Mouse (Mus musculus): ENCODE data around the gene Cbx2. TPM values are rescaled to one million over a fixed set of nuclear protein-coding genes. Genes with fewer than 3 reads are reported as not detected.

Gene Cbx2
- polyA plus RNA-seq, 1 experiment, result 0.91 TPM

DNA sequence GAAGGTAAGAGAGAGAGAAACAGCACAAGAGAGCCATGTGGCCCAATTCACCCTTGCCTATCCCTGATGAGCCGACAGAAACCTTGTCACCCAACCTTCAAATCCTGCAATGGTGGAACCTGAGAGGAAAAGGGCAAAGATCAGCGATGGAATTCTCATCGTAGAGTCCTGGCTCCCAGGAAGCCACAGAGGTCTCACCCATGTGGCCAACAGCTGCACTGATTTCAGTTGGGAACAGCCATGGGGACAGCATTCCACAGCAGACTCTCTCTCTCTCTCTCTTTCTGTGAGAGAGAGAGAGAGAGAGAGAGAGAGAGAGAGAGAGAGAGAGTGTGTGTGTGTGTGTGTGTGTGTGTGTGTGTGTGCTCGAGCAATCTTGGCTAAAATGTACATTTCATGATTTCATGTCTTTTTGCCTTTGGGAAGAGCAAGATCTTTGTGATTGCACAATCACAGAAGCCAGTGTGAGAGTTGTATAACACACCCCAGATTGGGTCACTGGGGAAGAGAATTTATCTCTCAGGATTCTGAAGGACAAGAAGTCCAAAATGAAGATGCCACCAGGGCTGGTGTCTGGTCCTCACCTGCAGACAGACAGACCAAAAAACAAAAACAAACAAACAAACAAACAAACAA lies 21.2 kb upstream of the Cbx2 start:
- Histone ChIP-seq H3K4me1 (ENCODE audit: control insufficient read depth, insufficient read depth, insufficient read length, low read length) (no peaks in the 10 kb centered on the region), H3K27ac (replicated peaks; ENCODE audit: low read depth, low read length) (no peak overlapping the region)

DNA sequence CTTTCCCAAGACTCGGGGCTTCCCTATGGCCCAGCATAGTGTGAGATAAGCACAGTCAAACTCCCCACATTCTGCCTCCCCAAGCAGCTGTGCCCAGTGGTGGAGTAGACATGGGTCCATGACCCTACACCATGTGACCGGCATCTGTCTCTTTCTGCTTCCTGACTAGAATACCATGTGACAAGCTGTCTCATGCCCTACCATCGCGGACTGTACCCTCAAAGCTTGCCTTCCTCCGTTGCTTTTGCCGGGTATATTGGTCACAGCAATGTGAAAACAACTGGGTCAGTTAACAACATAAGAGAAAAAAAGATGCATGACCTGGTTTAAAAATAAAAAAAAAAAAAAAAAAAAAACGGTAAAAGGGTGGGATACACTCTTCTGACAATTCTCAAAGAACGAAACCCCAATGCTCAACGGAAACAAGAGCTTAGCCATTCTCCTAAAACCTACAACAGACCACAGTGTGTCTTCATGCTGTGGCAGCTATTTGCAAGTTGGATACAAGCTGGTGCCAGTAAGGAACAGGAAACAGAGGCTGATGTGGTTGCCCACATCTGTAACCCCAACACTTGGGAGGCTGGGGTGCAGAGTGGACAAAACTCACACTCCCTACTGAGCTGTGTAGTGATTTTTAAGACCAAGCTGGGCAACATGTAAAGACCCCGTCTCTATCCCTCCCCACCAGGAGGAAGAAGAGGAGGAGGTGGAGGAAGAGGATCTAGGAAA lies 17.1 kb upstream of the Cbx2 start:
- no peak overlapping the region for H3K4me3 ChIP-seq (ENCODE audit: insufficient read depth, low read depth, low read length)
- no peaks in the 10 kb centered on the region for H3K4me1 ChIP-seq (ENCODE audit: control insufficient read depth, insufficient read depth, insufficient read length, low read length)
- no peak overlapping the region for H3K27ac ChIP-seq (replicated peaks; ENCODE audit: low read depth, low read length)

More for the DNA sequence above, 21.2 kb upstream of the Cbx2 start:
- no peak overlapping the region for H3K4me3 ChIP-seq (ENCODE audit: insufficient read depth, low read depth, low read length)

DNA sequence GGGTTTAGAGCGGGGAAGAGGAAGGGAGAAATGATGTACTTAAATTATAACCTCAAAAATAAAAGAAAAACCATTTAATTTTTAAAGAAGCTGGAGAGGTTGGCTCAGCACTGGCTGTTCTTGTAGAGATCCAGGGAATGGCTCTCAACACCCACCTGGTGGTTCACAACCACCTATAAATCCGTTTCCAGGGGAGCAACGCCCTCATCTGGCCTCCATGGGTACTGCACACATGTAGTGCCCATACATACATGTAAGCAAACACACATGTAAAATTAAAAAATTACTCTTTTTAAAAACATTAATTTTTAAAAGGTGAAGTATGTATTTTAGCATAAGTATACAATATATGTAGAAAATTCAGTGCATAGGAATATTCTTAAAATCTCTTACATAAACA lies 16.3 kb upstream of the Cbx2 start:
- Histone ChIP-seq H3K4me3 (ENCODE audit: insufficient read depth, low read depth, low read length) (no peak overlapping the region), H3K4me1 (ENCODE audit: control insufficient read depth, insufficient read depth, insufficient read length, low read length) (no peaks in the 10 kb centered on the region), H3K27ac (replicated peaks; ENCODE audit: low read depth, low read length) (no peak overlapping the region)

DNA sequence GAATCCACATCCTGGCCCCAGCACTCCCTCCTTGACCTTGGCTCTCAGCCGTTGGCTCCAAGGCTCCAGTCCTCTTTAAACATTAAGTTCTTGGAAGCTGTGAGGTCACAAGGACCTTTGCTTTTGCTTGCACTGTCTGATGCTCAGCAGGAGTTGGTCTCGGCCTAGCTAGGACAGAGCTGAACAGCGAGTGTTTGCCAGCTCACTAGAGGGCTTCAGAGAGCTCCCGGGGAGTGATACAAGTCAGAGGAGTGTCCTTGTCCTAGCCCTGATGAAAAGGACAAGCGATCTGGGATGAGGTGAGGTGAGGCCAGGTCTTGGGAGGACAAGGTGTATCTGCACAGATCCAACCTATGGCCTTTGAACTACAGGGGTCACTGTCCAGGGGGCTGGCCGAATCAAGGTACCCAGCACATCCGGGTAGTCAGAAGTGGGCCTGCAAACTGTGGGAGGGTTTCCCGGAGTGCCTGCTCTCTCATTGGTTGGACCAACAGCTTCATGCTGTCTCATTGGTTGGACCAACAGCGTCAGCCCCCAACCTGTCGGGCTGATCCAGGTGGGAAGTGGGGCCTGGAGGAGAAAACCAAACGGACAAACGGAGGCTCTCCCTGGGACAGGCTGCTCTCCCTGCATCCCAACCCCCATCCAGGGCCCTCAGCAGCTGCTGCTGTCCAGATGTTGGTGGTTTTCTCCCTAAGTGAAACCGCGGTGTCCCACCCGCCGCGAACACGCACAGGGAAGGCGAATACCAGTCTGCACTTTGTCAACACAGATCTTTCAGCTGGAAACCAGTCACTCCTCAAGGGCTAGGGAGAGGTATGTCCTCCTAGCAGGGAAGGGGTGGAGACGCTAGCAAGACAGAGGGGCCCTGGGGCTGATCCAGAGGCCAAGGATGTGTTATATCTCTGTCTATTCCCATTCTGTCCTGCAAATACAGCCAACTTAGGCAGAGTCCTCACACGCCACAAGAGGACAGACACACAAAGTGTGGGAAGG lies 15.0 kb upstream of the Cbx2 start:
- no peak overlapping the region for H3K4me3 ChIP-seq (ENCODE audit: insufficient read depth, low read depth, low read length)
- H3K4me1 ChIP-seq (ENCODE audit: control insufficient read depth, insufficient read depth, insufficient read length, low read length), result no peaks in the 10 kb centered on the region
- no peak overlapping the region for H3K27ac ChIP-seq (replicated peaks; ENCODE audit: low read depth, low read length)

DNA sequence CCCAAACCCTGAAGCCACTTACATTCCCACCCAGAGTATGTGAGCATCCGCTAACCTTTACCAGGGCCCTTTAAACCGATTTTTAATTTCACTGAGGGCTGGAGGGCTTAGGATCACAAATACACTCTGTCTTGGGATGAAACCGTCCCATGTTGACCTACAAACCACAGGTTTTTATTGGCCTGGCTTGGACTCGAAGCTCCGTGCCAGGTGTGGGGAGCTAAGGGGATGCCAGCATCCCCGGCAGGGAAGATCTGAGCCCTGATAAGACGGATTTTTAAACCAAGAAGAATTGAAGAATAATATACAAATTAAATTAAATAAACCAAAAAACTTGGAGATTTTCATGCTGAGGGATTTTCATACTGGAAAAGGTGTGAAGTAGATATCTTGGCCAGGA lies 8.3 kb upstream of the Cbx2 start:
- Histone ChIP-seq H3K4me3 (ENCODE audit: insufficient read depth, low read depth, low read length) (no peak overlapping the region), H3K4me1 (ENCODE audit: control insufficient read depth, insufficient read depth, insufficient read length, low read length) (no peaks in the 10 kb centered on the region), H3K27ac (replicated peaks; ENCODE audit: low read depth, low read length) (no peak overlapping the region)

DNA sequence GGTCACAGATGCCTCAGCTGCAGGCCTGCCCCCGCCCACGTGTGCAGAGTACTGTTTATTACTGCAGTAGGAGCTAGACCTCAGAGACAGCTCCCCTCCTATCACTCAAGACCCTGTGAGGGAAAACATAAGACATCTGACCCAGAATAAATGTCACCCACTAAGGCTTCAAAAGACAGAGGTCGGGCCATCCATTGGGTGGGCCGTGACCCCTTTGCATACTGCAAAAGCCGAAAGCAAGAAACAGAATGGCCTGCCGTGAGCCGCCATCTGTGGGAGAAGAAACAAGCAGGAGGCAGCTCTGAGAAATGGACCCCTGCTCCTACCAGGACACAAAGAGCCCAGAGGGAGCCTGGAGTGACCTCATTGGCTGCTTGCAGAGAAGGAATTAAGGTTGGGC lies 5.3 kb upstream of the Cbx2 start:
- Histone ChIP-seq H3K4me3 (ENCODE audit: insufficient read depth, low read depth, low read length) (no peak overlapping the region), H3K27ac (replicated peaks; ENCODE audit: low read depth, low read length) (no peak overlapping the region), H3K4me1 (ENCODE audit: control insufficient read depth, insufficient read depth, insufficient read length, low read length) (no peaks in the 10 kb centered on the region)

DNA sequence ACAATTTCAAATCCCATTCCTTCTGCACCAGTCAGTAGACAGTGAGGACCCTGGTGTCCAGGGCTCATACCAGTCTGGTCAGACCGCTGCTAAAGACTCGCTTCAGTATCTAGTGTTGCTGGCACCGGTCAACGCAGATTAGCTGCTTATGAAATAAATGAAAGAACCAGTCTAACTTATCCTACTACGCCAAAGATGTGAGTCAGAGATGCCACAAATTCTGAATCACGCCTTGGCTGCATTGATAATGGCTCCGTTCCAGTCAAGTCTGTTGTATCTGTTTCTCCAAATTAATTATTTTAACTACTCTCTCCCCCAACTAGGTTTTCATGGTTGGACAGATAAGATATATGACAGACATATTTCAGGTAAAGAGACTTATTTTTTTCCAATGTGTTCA lies 1.6 kb upstream of the Cbx2 start:
- H3K4me1 ChIP-seq (ENCODE audit: control insufficient read depth, insufficient read depth, insufficient read length, low read length), result peaks cover 2% of the 10 kb centered on the region; the same call in 1 of the 2 replicates
- H3K27ac ChIP-seq (replicated peaks; ENCODE audit: low read depth, low read length), result no peak overlapping the region
- no peak overlapping the region for H3K4me3 ChIP-seq (ENCODE audit: insufficient read depth, low read depth, low read length)

DNA sequence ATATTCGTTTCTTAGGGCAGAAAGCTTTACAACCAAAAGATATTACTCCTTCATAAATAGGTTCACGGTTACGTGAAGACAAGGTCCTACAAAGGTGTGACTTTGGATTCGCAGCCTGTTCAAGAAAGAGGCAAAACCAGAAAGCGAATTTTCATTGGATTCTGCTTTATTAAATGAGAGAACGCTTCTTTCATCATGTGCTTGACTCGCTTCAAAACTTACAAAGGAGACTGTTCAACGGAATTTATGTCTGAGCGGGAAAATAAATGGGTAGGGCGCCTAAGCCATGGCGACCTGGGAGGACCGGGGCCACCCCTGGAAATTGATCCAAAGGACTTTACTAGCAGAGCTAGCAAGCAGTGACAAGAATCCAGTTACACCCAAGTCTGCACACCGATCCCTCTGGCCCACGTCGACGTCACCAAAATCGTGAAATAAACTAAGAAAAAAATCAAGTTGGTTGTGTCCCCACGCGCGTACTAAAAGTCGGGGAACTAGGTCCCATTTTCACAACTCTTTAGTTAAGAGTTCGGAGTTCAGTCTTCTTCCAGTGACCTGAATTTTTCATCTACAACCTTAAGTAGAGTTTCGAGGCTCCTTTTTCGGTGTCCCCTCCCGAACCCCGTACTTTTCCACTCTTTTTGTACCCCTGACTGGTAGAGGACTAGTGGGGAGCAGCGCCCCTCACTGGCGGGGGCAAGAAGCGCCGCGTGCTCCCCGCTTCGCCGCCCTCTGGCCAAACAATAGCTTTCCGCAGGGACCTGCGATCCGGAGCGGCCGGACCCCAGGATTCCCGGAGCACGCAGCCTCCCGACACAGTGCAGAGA lies 481 bp upstream of the Cbx2 start:
- Histone ChIP-seq H3K27ac (replicated peaks; ENCODE audit: low read depth, low read length) (no peak overlapping the region), H3K4me3 (ENCODE audit: insufficient read depth, low read depth, low read length) (peak overlapping the region; percentile 91), H3K4me1 (ENCODE audit: control insufficient read depth, insufficient read depth, insufficient read length, low read length) (peaks cover 2% of the 10 kb centered on the region; the same call in 1 of the 2 replicates)

DNA sequence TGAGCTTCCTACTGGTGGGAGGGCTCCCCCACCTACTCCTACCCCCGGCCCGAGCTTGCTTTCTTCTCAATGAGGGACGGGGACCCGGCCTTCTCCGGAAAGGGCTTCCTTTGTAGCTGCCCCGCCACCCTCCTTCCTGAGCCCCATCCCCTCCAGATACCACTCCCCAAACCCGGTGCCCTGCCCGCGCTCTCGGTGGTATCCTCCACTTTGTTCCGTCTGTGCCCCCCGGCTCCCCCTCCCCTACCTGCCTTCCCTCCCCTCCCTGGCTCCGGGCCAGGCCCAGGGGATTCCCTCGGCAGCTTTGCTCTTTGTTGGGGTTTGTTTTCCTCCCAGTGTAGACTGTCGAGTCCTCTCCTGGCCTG lies 836 bp downstream of the Cbx2 start:
- Histone ChIP-seq H3K4me1 (ENCODE audit: control insufficient read depth, insufficient read depth, insufficient read length, low read length) (peaks cover 2% of the 10 kb centered on the region; the same call in 1 of the 2 replicates), H3K4me3 (ENCODE audit: insufficient read depth, low read depth, low read length) (peak overlapping the region; percentile 91), H3K27ac (replicated peaks; ENCODE audit: low read depth, low read length) (no peak overlapping the region)

DNA sequence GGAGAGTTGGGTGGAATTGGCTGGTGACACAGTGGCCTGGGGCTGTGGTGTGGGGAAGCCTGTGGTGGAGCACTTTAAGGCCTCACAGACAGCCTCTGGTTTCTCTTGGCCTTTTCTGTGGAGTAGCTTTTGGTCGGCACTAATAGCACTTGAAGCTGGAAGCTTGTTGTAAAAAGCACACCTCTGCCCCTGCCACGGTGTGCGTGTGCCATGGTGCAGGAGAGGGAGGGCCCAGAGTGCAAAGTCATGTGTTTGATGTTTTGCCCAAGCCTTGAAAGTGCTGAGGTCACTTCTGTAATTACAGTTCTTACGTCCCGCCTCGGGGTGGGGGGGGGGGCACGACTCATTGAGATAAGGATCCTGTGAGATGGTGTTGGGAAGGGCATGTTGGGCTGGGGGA lies 1.5 kb downstream of the Cbx2 start:
- Histone ChIP-seq H3K27ac (replicated peaks; ENCODE audit: low read depth, low read length) (no peak overlapping the region), H3K4me3 (ENCODE audit: insufficient read depth, low read depth, low read length) (no peak overlapping the region), H3K4me1 (ENCODE audit: control insufficient read depth, insufficient read depth, insufficient read length, low read length) (peaks cover 2% of the 10 kb centered on the region; the same call in 1 of the 2 replicates)

DNA sequence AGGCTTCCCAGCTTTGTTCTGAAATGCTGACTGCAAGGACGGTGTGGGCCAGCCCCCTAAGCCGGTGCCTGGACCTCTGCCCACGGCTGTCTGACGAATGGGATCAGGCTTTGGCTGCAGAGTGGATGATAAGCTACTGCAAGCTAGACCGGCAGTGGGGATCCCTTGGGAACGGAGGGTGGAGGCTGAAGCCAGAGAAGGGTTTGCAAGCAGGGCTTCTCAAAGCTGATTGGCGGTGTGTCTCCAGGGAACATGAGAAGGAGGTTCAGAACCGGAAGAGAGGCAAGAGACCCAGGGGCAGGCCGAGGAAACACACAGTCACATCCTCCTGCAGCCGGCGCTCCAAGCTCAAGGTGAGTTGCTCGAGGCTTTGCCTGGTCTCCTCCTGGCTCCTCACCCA lies 3.4 kb downstream of the Cbx2 start:
- Histone ChIP-seq H3K4me3 (ENCODE audit: insufficient read depth, low read depth, low read length) (no peak overlapping the region), H3K4me1 (ENCODE audit: control insufficient read depth, insufficient read depth, insufficient read length, low read length) (peaks cover 2% of the 10 kb centered on the region; the same call in 1 of the 2 replicates), H3K27ac (replicated peaks; ENCODE audit: low read depth, low read length) (no peak overlapping the region)

DNA sequence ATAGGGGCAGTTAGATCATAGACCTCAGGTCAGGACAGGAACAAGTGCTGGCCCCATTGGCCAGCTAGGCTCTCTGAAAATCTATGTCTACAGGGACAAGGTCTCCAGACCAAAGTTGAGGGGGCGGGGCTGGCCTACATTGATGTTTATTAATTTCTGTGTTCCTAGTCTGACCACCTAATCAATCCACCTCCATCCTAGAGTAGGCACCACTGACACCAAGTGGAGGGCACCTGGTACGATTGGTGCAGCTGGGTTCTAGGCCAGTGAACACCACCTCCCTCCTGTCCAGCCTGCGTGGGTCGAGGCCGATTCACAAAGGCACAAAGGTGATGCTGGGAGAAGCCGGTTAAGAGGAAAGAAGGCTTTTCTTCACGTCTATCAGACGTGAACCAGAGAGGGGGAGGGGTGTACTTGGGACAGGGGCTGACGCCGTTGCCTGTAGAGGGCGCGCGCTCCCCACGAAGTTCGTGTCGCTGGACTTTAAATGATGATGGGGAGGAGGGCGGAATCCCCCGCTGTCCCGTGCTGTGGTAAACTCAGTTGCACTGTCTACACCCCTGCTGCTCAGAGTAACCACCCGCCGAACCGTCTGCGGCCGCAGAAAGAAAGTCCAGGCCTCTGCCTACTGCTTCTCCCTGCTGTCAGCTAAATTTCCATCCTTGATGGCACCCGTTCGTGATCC lies 11.3 kb downstream of the Cbx2 start:
- no peaks in the 10 kb centered on the region for H3K4me1 ChIP-seq (ENCODE audit: control insufficient read depth, insufficient read depth, insufficient read length, low read length)
- peak overlapping the region; percentile 7; the same call in 1 of the 2 replicates for H3K4me3 ChIP-seq (ENCODE audit: insufficient read depth, low read depth, low read length)
- H3K27ac ChIP-seq (replicated peaks; ENCODE audit: low read depth, low read length), result no peak overlapping the region

DNA sequence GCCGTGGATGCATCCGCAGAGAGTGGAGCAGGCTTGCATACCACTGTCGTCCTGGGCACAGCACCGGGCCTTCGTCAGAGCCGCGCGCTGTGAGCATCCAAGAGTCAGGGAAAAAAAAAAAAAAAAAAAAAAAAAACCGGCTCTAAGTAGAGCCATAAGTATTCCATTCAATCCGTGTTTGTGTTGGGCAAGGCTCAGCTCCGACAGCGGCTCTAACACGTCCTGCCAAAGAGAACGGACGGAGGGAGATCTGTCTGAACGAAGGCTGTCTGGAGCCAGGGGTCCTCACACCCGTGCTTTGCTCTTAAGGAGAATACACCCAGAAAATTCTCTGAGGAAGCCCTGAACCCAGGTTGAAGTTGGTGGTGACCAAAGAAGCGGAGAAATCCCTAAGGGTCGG lies 11.9 kb downstream of the Cbx2 start:
- Histone ChIP-seq H3K27ac (replicated peaks; ENCODE audit: low read depth, low read length) (no peak overlapping the region), H3K4me1 (ENCODE audit: control insufficient read depth, insufficient read depth, insufficient read length, low read length) (no peaks in the 10 kb centered on the region), H3K4me3 (ENCODE audit: insufficient read depth, low read depth, low read length) (peak overlapping the region; percentile 7; the same call in 1 of the 2 replicates)

DNA sequence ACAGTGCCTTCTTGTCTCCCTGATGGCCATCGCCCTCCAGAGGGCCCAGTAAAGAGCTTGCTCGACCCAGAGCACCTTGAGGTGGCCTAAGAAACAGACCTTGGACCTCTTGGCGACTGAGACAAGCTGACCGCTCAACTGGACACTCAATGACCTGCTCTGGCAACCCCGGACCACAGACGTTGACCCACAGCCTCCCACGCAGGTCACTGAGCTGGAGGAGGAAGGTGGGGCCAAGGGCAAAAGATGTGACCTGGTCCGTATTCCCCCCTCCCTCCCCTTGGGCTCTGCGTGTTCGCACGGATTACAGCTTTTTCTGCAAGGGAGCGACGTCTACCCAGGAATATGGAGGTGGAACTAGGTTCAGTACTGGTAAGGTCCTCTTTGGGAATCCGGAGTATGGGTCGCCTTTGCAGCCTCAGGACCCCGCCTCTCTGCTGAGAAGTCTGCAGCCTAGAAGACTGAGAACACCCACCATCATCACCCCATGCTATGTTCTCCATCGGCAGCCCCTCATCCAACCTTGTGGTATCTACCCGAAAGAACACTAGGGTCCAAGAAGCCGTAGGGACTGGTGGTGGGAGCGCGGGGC lies 12.4 kb downstream of the Cbx2 start:
- Histone ChIP-seq H3K27ac (replicated peaks; ENCODE audit: low read depth, low read length) (no peak overlapping the region), H3K4me3 (ENCODE audit: insufficient read depth, low read depth, low read length) (no peak overlapping the region), H3K4me1 (ENCODE audit: control insufficient read depth, insufficient read depth, insufficient read length, low read length) (peaks cover 2% of the 10 kb centered on the region; the same call in 1 of the 2 replicates)
